Mouse (Mus musculus) lung, embryonic 16.5 days (tissue): ENCODE results near the gene Cct4. TPM values are rescaled to one million over a fixed set of nuclear protein-coding genes. Genes with fewer than 3 reads are reported as not detected.

Experiments
- ATAC-seq: fragments of 200-750 bp; cut with Nextera tagmentation; 2 replicates; pipeline ENCODE4 v1.8.0; 2017; ENCODE audit warnings: low read depth, mild to moderate bottlenecking, moderate library complexity
- H3K27ac ChIP-seq: fragments of 300-500 bp; sonication (generic); 2 replicates; pipeline ENCODE4 v1.5.1; 2014; ENCODE audit warnings: mild to moderate bottlenecking, control low read depth, low read length
- H3K27me3 ChIP-seq: fragments of 300-500 bp; sonication (generic); 2 replicates; pipeline ENCODE4 v1.6.1; 2014; ENCODE audit warnings: low read depth, low read length, mixed read lengths; ENCODE audit not compliant: control insufficient read depth, insufficient read depth
- H3K36me3 ChIP-seq: fragments of 300-500 bp; sonication (generic); 2 replicates; pipeline ENCODE4 v1.6.1; 2014; ENCODE audit warnings: low read length; ENCODE audit not compliant: control insufficient read depth, insufficient read depth
- H3K4me1 ChIP-seq: fragments of 300-500 bp; sonication (generic); replicated peaks from 2 replicates; pipeline ENCODE4 v1.6.1; 2014; ENCODE audit warnings: low read length, mixed read lengths; ENCODE audit not compliant: control insufficient read depth, insufficient read depth
- H3K4me2 ChIP-seq: fragments of 300-500 bp; sonication (generic); 2 replicates; pipeline ENCODE4 v1.6.1; 2014; ENCODE audit warnings: low read depth, low read length, control low read depth
- H3K4me3 ChIP-seq: fragments of 300-500 bp; sonication (generic); 2 replicates; pipeline ENCODE4 v1.5.1; 2014; ENCODE audit warnings: mild to moderate bottlenecking, low read length, control low read depth
- H3K9ac ChIP-seq: fragments of 300-500 bp; sonication (generic); 2 replicates; pipeline ENCODE4 v1.6.1; 2014; ENCODE audit warnings: low read length, control low read depth
- H3K9me3 ChIP-seq: fragments of 300-500 bp; sonication (generic); 2 replicates; pipeline ENCODE4 v1.6.1; 2016; ENCODE audit warnings: low read length; ENCODE audit not compliant: control insufficient read depth
- WGBS: fragments of 180-500 bp; shearing (Covaris S2); extraction: QIAGEN DNeasy Blood & Tissue Kit; methylation state at CpG from one replicate; pipeline ENCODE4 v1.1.7; 2014; 5-methylcytosine and 5-hydroxymethylcytosine counted together
- polyA plus RNA-seq: library from polyadenylated mRNA; unstranded; fragments of >200 nt; fragmentation: Nextera tagmentation; extraction: Ambion mirVana; gene quantifications from 2 replicates; pipeline ENCODE4 v1.2.1, GENCODE M21; 2015

Cct4 gene
- polyA plus RNA-seq, 1 experiment from 2014 or later: 240 TPM

GRCm38 (mm10) chr11:22994271-22994670, 4.0 kb downstream of the Cct4 start:
- Histone ChIP-seq H3K27ac (no peak overlapping the region), H3K9ac (no peak overlapping the region), H3K4me3 (no peak overlapping the region), H3K9me3 (no peaks in the 10 kb centered on the region), H3K4me2 (no peak overlapping the region), H3K4me1 (peaks cover 8% of the 10 kb centered on the region), H3K36me3 (peaks cover 29% of the 10 kb centered on the region), H3K27me3 (no peaks in the 10 kb centered on the region)
- whole genome bisulfite sequencing: 73% methylated on average over 2 of the region's 2 CpGs
- ATAC-seq: no peak

GRCm38 (mm10) chr11:22995461-22995860, 5.1 kb downstream of the Cct4 start:
- H3K4me1 ChIP-seq: peaks cover 8% of the 10 kb centered on the region
- H3K4me3 ChIP-seq: no peak overlapping the region
- ATAC-seq: no peak
- H3K9ac ChIP-seq: no peak overlapping the region
- peaks cover 39% of the 10 kb centered on the region for H3K36me3 ChIP-seq
- H3K9me3 ChIP-seq: no peaks in the 10 kb centered on the region
- H3K27ac ChIP-seq: no peak overlapping the region
- no peaks in the 10 kb centered on the region for H3K27me3 ChIP-seq
- H3K4me2 ChIP-seq: no peak overlapping the region
- 91% methylated on average over 4 of the region's 4 CpGs for WGBS

- ATAC-seq: no peak
- Histone ChIP-seq H3K4me3 (no peak overlapping the region), H3K36me3 (peaks cover 55% of the 10 kb centered on the region), H3K4me1 (no peaks in the 10 kb centered on the region), H3K9me3 (no peaks in the 10 kb centered on the region), H3K9ac (no peak overlapping the region), H3K27me3 (no peaks in the 10 kb centered on the region), H3K27ac (no peak overlapping the region), H3K4me2 (no peak overlapping the region)
- WGBS: 63% methylated on average over 1 of the region's 1 CpGs
These were observed 8.0 kb downstream of the Cct4 start for GRCm38 (mm10) chr11:22998308-22998707.

- Histone ChIP-seq H3K27ac (no peak overlapping the region), H3K9me3 (no peaks in the 10 kb centered on the region), H3K4me3 (no peak overlapping the region), H3K36me3 (peaks cover 25% of the 10 kb centered on the region), H3K4me2 (no peak overlapping the region), H3K27me3 (no peaks in the 10 kb centered on the region), H3K9ac (no peak overlapping the region), H3K4me1 (0 out of 2 replicates have a peak, but pooled peaks cover 7% of the 10 kb centered on the region)
- 84% methylated on average over 1 of the region's 1 CpGs for WGBS
- no peak for ATAC-seq
These were observed 15.0 kb downstream of the Cct4 start for GRCm38 (mm10) chr11:23005276-23005675.

GRCm38 (mm10) chr11:23007166-23007480, 16.8 kb downstream of the Cct4 start:
- Histone ChIP-seq H3K36me3 (peaks cover 14% of the 10 kb centered on the region), H3K27ac (no peak overlapping the region), H3K9me3 (no peaks in the 10 kb centered on the region), H3K27me3 (no peaks in the 10 kb centered on the region), H3K9ac (peak overlapping the region; percentile 56), H3K4me1 (0 out of 2 replicates have a peak, but pooled peaks cover 7% of the 10 kb centered on the region), H3K4me3 (peak overlapping the region; percentile 59), H3K4me2 (peak overlapping the region; percentile 92)
- WGBS: 3% methylated on average over 6 of the region's 6 CpGs
- ATAC-seq: no peak

- Histone ChIP-seq H3K27ac (peak within 1 kb of the TSS; percentile 84), H3K4me1 (0 out of 2 replicates have a peak, but pooled peaks cover 7% of the 10 kb centered on the region), H3K4me3 (peak within 1 kb of the TSS; percentile 59), H3K4me2 (peak within 1 kb of the TSS; percentile 92), H3K36me3 (peaks cover 10% of the 10 kb centered on the region), H3K9me3 (no peaks in the 10 kb centered on the region), H3K27me3 (no peaks in the 10 kb centered on the region), H3K9ac (peak within 1 kb of the TSS; percentile 72)
- ATAC-seq: peak; percentile 96
- under 1% methylated on average over 22 of the region's 22 CpGs for WGBS
These were observed 17.3 kb downstream of the Cct4 start, which contains the start of gene Fam161a for GRCm38 (mm10) chr11:23007481-23008180. Fam161a (plus strand) TSS chr11:23007531.

GRCm38 (mm10) chr11:23008181-23008823, 18.0 kb downstream of the Cct4 start:
- Histone ChIP-seq H3K4me2 (peak overlapping the region; percentile 92), H3K36me3 (peaks cover 8% of the 10 kb centered on the region; the same call in 1 of the 2 replicates), H3K9ac (peak overlapping the region; percentile 72), H3K9me3 (no peaks in the 10 kb centered on the region), H3K4me3 (peak overlapping the region; percentile 59), H3K27me3 (no peaks in the 10 kb centered on the region), H3K27ac (peak overlapping the region; percentile 84), H3K4me1 (0 out of 2 replicates have a peak, but pooled peaks cover 7% of the 10 kb centered on the region)
- peak; percentile 96 for ATAC-seq
- under 1% methylated on average over 40 of the region's 40 CpGs for WGBS

GRCm38 (mm10) chr11:23008824-23009200, 18.5 kb downstream of the Cct4 start:
- H3K36me3 ChIP-seq: peaks cover 4% of the 10 kb centered on the region; the same call in 1 of the 2 replicates
- ATAC-seq: no peak
- peak overlapping the region; percentile 92 for H3K4me2 ChIP-seq
- H3K27ac ChIP-seq: no peak overlapping the region; the same call in 1 of the 2 replicates
- peak overlapping the region; percentile 72 for H3K9ac ChIP-seq
- 0 out of 2 replicates have a peak, but pooled peaks cover 7% of the 10 kb centered on the region for H3K4me1 ChIP-seq
- no peaks in the 10 kb centered on the region for H3K27me3 ChIP-seq
- WGBS: 15% methylated on average over 4 of the region's 4 CpGs
- H3K4me3 ChIP-seq: peak overlapping the region; percentile 59
- no peaks in the 10 kb centered on the region for H3K9me3 ChIP-seq

- Histone ChIP-seq H3K9me3 (no peaks in the 10 kb centered on the region), H3K9ac (no peak overlapping the region), H3K27ac (no peak overlapping the region), H3K4me2 (no peak overlapping the region), H3K36me3 (no peaks in the 10 kb centered on the region), H3K27me3 (no peaks in the 10 kb centered on the region), H3K4me3 (no peak overlapping the region), H3K4me1 (0 out of 2 replicates have a peak, but pooled peaks cover 2% of the 10 kb centered on the region)
- 52% methylated on average over 1 of the region's 1 CpGs for WGBS
- ATAC-seq: no peak
These were observed 22.8 kb downstream of the Cct4 start for GRCm38 (mm10) chr11:23013096-23013495.
